Mouse (Mus musculus) ovary, postnatal 10 days (tissue): ENCODE data around the gene Ampd1.
"Not testable (repeated sequence)": the region's sequence is repeated elsewhere in the genome, so short reads cannot be mapped to it uniquely, and the experiment has no call there.

Source experiments
- DNase-seq: peaks from one replicate; pipeline ENCODE4 v3.0.0; 2022; ENCODE audit warnings: low spot score

Gene Ampd1

GRCm38 (mm10) chr3:103102454-103103390 is 28.9 kb downstream of the Ampd1 start, which contains the start of gene Dennd2c:
Gene Dennd2c (plus strand): TSS chr3:103102604.
- peak; percentile 90 for DNase-seq

- DNase-seq: no peak
Measured at GRCm38 (mm10) chr3:103107565-103108240, 33.9 kb downstream of the Ampd1 start.

- DNase-seq: no peak
Measured at GRCm38 (mm10) chr3:103112216-103112615, 38.4 kb downstream of the Ampd1 start.

GRCm38 (mm10) chr3:103123636-103124035 is 49.8 kb downstream of the Ampd1 start:
- DNase-seq: no peak

GRCm38 (mm10) chr3:103126138-103126537 is 52.3 kb downstream of the Ampd1 start:
- DNase-seq: no peak

- DNase-seq: no peak
Measured at GRCm38 (mm10) chr3:103127177-103127576, 53.4 kb downstream of the Ampd1 start.

GRCm38 (mm10) chr3:103127721-103128120 is 53.9 kb downstream of the Ampd1 start:
- DNase-seq: no peak

GRCm38 (mm10) chr3:103128251-103128650 is 54.4 kb downstream of the Ampd1 start:
- DNase-seq: no peak

GRCm38 (mm10) chr3:103129367-103130159 is 55.7 kb downstream of the Ampd1 start:
- no peak for DNase-seq

GRCm38 (mm10) chr3:103130236-103130751 is 56.5 kb downstream of the Ampd1 start:
- DNase-seq: no peak

GRCm38 (mm10) chr3:103133098-103133497 is 59.3 kb downstream of the Ampd1 start:
- no peak for DNase-seq

GRCm38 (mm10) chr3:103136414-103137077 is 62.7 kb downstream of the Ampd1 start:
- no peak for DNase-seq

GRCm38 (mm10) chr3:103139047-103139446 is 65.2 kb downstream of the Ampd1 start:
- no peak for DNase-seq

GRCm38 (mm10) chr3:103140095-103140838 is 66.5 kb downstream of the Ampd1 start:
- not testable (repeated sequence) for DNase-seq

GRCm38 (mm10) chr3:103141287-103141686 is 67.5 kb downstream of the Ampd1 start:
- no peak for DNase-seq

GRCm38 (mm10) chr3:103142366-103142765 is 68.6 kb downstream of the Ampd1 start:
- DNase-seq: no peak

- no peak for DNase-seq
Measured at GRCm38 (mm10) chr3:103145336-103145735, 71.5 kb downstream of the Ampd1 start.

- no peak for DNase-seq
Measured at GRCm38 (mm10) chr3:103145791-103146190, 72.0 kb downstream of the Ampd1 start.

GRCm38 (mm10) chr3:103146330-103147166 is 72.7 kb downstream of the Ampd1 start:
- no peak for DNase-seq

GRCm38 (mm10) chr3:103147775-103148174 is 74.0 kb downstream of the Ampd1 start:
- no peak for DNase-seq
